Mouse (Mus musculus) heart, adult 11 months (tissue): Measurements from ENCODE around the gene Foxj1.

Experiments
- DNase-seq: peaks from one replicate; pipeline ENCODE4 v3.0.0; 2022

Gene Foxj1

DNA sequence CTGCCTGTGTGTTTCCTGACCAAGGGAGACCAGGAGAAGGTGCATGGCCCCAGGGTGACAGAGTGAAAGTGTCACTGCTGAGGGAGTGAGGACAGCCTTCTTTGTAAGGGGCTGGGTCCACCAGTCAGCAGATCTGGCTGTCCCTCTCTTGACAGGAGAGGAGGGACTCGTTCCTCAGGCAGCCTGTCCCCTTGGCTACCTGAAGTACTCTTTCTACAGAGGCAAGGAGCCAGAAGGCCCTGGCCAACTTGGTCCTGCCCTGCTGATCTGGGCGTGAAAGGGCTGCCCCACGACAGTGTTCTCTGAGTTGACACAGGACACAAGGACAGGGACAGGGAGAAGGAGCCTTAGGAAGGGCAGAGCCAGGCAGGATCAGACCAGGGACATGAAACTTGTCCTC, 38.2 kb downstream of the Foxj1 start:
- DNase-seq: no peak

DNA sequence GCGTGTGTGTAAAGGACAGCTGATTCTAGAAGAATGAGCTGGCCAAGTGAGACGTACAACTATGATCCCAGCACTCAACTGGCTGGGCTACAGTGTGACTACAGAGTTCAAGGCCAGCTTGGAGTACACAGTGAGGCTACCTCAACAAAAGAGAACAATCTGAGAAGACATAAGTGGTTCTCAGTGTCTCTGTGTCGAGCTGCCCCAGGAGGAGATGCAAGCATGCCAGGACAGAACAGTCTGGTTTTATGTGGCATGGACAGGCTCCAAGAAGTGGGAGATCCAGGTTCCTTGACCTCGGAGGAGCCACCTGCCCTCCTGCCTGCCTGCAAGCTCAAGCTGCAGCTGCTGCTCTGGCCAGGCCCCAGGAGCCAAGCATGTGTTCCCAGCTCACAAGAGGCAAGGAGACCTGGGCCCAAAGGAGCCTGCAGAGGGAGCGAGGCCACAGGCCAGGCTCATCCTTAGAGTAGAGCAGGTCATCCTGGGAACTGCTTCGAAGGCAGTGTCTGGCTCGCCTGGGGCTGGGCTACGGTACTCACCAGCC, 38.9 kb downstream of the Foxj1 start:
- no peak for DNase-seq

DNA sequence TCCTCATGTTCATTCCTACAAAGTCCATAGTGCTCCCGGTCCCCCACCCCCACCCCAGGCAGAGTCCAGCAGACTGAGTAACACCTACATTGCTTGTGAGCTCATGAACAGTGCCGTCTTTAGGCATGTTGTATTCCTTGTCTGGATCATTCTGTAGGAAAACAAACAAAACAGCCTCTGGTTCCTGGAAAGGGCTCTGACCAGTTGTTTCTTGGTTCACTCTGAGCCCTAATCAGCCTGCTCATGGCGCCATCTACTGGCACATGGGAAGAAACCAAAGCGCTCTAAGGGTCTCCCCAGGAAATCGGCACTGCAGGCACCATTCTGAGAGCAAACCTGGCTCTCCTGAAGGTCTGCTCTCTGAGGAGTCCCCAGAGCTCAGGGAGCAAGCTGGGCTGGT, 40.9 kb downstream of the Foxj1 start:
- DNase-seq: no peak

DNA sequence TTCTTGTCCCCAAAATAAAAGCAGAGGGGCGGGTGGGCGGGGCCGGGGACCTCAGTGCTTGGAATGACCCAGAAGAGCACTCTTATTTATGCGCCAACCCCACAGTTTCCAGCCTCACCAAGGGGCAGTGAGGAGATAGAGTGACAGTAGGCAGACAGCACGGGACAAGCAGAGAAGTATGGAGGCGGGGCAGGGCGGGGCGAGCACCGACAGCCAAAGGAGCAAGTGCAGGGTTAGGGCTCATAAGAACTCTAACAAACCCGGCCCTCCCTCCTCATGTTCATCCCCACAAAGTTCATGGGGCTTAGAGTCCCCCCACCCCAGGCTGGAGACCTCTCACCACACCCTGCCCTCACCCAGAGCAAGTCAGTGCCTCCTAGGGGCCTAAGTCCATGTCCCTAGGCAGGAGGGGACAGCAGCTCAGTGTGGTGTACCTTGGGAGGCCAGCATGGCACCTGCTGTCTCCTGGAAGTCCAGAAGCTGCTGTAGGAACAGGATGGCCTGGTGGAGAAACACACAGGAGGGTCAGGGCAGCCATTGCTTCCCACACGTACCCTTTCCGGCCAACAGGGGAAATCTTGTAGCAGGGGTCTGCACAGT, 41.6 kb downstream of the Foxj1 start:
- no peak for DNase-seq

DNA sequence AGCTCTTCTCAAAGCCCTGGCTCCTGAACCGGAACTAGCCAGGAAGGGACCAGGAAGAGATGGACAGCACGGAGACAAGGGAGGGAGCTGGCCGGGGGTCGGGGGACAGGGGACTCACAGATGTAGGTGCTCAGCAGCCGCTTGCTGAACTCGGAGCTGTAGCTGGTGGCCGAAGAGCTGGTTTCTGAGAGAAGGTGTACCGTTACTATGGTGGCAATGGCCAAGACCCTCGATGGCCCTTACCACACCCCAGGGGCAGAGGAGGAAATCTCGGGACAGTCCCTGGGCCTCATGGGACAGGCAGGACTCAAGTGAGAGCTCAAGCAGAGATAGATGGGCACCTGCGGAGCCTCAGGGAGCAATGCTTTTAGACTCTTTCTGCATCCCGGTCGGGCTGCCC, 42.8 kb downstream of the Foxj1 start:
- peak; percentile 77 for DNase-seq

DNA sequence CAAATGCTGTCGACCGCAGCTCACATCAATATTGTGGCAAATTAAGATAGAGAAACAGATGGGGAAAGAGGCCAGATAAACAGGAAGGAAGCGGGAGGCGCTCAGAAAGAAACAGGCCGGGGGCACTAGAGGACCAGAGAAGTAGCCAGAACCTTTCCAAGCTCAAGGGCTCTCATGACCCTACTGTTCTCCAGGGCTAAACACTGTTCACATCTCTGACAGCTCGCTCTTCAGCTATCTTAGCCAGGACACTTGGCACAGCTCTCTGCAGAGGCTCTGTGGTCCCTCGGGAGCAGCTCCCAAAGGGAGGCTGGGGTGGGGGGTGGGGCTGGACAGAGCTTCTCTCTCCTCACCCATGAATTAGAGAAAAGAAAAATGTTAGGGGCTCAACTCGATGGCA, 44.6 kb downstream of the Foxj1 start:
- peak; percentile 75 for DNase-seq

DNA sequence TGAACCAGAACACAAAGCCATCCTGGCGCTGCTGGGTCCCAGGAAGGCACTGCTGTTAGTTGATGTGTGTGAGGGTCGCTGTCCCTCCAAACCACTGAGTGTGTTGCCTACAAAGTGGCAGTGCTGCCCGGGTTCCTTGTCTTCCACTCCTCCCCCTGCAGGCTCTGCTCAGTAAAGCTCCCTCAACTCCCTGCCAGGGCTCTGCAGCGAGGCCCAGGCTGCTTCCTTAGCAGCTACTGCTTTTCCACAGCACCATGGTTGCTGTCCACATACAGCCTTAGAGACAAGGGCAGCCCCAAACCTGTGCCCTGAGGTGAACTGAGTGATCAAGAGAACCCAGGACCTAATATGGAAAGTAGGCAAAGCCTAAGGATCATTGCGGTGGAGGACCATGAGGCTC, 47.8 kb downstream of the Foxj1 start:
- peak; percentile 87 for DNase-seq

DNA sequence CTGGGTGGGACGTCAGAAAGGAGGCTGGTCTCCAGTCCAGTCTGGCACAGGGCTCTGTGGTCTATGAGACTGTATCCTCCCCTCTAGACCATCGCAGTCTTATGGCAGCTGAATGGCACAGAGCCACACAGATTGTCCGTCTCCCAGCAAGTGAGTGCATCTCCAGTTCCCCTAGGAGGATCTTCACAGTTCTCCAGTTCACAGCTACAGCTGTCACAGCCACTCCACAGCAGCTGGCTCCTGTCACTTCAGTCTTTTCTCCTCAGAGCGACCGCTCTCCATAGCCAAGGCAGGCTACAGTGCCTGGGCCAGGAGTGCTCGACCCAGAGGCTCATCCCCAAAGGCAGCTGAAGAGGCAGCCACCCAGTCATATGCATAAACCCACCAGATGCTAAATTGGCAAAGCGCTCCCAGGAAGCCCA, 49.4 kb downstream of the Foxj1 start:
- peak; percentile 96 for DNase-seq

DNA sequence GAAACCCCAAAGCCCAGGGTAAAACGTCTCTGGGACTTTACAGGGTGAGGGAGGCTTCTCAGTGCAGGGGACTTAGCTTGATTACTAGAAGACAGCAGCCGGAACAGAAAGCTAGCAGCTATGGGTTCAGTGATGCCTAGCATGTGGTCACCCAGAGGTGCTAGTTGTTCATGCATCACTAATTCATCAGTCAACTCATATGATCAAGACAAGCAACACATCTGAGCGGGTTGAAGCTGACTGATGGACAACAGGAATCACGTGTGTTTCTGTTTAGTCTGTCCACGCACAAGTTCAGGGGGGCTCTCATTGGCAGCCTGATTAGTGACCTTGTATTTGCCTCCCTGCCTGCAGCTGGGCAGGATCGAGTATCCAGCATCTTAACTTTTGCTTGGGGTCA, 51.2 kb downstream of the Foxj1 start:
- no peak for DNase-seq

DNA sequence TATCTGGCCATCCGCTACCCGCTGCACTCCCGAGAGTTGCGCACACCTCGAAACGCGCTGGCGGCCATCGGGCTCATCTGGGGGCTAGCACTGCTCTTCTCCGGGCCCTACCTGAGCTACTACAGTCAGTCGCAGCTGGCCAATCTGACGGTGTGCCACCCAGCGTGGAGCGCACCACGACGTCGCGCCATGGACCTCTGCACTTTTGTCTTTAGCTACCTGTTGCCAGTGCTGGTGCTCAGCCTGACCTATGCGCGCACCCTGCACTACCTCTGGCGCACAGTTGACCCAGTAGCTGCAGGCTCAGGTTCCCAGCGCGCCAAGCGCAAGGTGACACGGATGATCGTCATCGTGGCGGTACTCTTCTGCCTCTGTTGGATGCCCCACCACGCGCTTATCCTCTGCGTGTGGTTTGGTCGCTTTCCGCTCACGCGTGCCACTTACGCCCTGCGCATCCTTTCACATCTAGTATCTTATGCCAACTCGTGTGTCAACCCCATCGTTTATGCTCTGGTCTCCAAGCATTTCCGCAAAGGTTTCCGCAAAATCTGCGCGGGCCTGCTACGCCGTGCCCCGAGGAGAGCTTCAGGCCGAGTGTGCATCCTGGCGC, 52.2 kb downstream of the Foxj1 start:
- DNase-seq: peak; percentile 86

DNA sequence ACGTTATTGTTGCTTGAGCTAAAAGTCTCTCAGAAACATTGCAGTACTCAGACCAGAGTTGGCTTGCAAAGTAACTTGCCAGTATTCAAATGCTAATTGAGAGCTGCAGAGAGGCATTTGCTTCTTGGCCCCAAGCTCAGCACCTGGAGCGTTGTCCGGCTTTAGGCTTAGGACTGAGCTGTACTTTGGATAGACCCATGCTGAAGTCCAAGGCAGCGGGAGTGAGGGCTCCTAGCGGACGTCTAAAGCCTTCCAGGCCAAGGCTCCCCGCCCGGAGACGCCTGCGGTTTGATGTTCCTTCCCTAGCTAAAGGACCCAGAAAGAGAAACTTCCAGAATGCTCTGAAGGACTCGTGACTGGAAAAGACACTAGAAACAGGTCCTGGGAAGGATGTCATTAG, 53.1 kb downstream of the Foxj1 start:
- DNase-seq: no peak

DNA sequence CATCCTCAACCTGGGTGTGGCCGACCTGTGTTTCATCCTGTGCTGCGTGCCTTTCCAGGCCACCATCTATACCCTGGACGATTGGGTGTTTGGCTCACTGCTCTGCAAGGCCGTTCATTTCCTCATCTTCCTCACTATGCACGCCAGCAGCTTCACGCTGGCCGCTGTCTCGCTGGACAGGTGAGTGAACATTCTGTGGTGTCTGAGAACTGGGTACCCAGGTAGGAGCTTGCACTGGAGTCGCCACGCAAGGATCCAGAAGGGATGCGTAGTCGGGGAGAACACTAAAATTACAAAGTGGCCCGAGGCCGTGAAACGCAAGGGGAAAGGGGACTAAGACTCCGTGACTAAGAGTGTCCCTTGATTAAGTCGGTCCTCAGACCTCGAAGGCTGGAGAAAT, 53.5 kb downstream of the Foxj1 start:
- no peak for DNase-seq

DNA sequence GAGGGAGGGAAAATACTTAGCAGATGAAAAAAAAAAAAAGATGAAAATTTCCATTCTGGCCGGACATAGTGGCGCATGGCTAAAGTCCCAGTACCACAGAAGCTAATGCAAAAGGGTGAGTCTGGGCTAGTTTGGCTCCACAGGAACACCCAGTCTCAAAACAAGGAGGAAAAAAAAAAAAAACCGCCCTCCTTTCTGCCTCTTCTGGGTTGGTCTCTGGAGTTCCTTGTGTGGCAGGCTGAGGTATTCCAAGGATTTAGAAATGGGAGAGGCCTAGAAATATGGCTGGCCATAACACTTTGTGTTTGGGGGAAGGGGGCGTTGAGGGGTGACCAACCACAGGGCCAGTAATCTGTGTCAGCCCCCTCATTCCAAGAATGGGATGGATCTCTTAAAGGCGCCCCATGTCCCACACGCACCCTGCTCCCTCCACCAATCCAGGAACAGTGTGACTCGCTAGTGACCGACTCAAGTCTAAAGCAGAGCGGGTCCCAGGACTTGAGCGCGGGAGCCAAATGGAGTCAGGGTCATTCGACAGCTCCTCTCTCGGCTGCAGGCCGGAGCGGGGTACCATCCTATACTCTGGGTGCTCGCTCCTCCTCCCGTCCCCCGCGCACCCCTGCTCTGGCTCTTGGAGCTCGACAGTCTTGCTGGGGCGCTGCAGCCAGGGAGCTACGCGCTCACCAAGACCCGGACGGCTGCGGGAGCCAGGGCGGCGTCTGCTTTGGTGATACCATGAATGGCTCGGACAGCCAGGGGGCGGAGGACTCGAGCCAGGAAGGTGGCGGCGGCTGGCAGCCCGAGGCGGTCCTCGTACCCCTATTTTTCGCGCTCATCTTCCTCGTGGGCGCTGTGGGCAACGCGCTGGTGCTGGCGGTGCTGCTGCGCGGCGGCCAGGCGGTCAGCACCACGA, 54.2 kb downstream of the Foxj1 start, which contains the start of gene Galr2:
Gene Galr2 (plus strand): TSS at position 189 of the 913 bp plus-strand sequence.
- peak; percentile 85 for DNase-seq
